Comparison of ENCODE assay signal across 40 mouse cellular contexts in genomic region chr2:155735766-155736165, GRCm38 (mm10). TPM values are rescaled to one million over a fixed set of nuclear protein-coding genes. Genes with fewer than 3 reads are reported as not detected.
"Had no signal": no experiment of that assay in that cellular context is flagged by ENCODE, and none has a peak within 500 bp of the region (broad histone marks: within the 10 kb centered on the region; RNA-seq: fewer than 3 reads in every experiment).

Gene Gm17581 (minus strand): TSS chr2:155735866.

RNA-seq across cellular contexts. Expression of gene Gm17581, which starts in this region (rescaled TPM):
- total RNA-seq: left cerebral cortex, adult 18-20 months; left cerebral cortex, adult 2 months; left cerebral cortex, adult 8-10 months; left cerebral cortex, postnatal 10 days; left cerebral cortex, postnatal 14 days; left cerebral cortex, postnatal 25 days; left cerebral cortex, postnatal 36 days; left cerebral cortex, postnatal 4 days; liver, adult 2 months; megakaryocyte progenitor cell, adult 5-6 weeks; megakaryocyte, adult 5-6 weeks; megakaryocyte-erythroid progenitor cell, adult 5-6 weeks; midbrain, postnatal 0 days; monocyte, adult 5-6 weeks had no signal
- polyA plus RNA-seq: limb, embryonic 10.5 days; limb, embryonic 11.5 days; limb, embryonic 12.5 days; limb, embryonic 13.5 days; limb, embryonic 14.5 days; limb, embryonic 15.5 days; liver, adult 2 months; liver, embryonic 11.5 days; liver, embryonic 12.5 days; liver, embryonic 13.5 days; liver, embryonic 14.5 days; liver, embryonic 15.5 days; liver, embryonic 16.5 days; liver, postnatal 0 days; lung, adult 2 months; lung, embryonic 14.5 days; lung, embryonic 15.5 days; lung, embryonic 16.5 days; lung, postnatal 0 days; macrophage; midbrain, embryonic 10.5 days; midbrain, embryonic 11.5 days; midbrain, embryonic 12.5 days; midbrain, embryonic 13.5 days; midbrain, embryonic 14.5 days; midbrain, embryonic 15.5 days; midbrain, embryonic 16.5 days; midbrain, postnatal 0 days had no signal
